Mouse (Mus musculus): ENCODE data around the gene Plppr2. TPM values are rescaled to one million over a fixed set of nuclear protein-coding genes. Genes with fewer than 3 reads are reported as not detected.
A peak's percentile ranks its signal among the peaks of the same experiment; 100 is the strongest.

The Plppr2 gene
- total and polyA plus RNA-seq, 3 experiments, result not detected

DNA sequence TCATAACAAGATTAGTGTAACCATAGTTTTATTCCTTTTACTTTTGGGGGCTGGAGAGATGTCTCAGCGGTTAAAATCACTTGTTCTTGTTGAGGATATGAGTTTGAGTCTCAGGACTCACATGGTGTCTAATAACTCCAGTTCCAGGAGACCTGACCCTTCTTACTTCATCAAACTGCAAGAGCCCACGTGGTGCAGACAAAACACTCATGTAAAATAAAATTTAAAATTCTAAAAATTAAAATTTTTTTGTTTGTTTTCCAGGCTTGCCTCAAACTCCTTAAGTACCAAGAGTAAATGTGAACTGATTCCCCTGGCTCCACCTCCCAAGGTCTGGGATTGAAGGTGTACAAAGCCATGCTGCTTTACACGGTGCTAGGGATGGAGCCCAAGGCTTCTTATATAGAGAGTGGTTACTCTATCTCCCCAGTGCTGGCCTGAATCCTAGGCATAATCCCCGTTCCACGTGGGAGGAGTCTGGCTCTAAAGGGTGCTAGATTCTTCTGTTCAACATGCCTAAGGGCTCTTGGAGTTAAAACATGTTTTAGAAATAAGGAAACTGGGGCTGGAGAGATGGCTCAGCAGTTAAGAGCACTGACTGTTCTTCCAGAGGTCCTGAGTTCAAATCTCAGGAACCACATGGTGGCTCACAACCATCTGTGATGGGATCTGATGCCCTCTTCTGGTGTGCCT is 18.0 kb upstream of the Plppr2 start:
- peak overlapping the region; percentile 25; the same call in 1 of the 2 replicates for H3K4me2 ChIP-seq (ENCODE audit: insufficient read depth, low read depth, poor library complexity, severe bottlenecking)
- no peak overlapping the region for H3K27ac ChIP-seq (ENCODE audit: insufficient read depth, low read depth)
- H3K4me3 ChIP-seq (replicated peaks in 1 of 3; ENCODE audit: low read depth in 2 of 3, low read length in 2 of 3, poor library complexity in 1 of 3), result no peak overlapping the region
- peaks cover 49% of the 10 kb centered on the region for H3K27me3 ChIP-seq (replicated peaks)
- DNase-seq (ENCODE audit: extremely low read depth), result no peak
- no peaks in the 10 kb centered on the region for H3K36me3 ChIP-seq (replicated peaks in 1 of 2; ENCODE audit: control insufficient read depth in 1 of 2, insufficient read depth in 1 of 2, low read length in 1 of 2)
- in situ Hi-C loops (cut with MboI; ENCODE audit: low pct_ligation_motif_present, low pct_unique_long_range_greater_than_20kb, low sequenced_read_pairs) (no loop called here), dilution Hi-C loops (cut with MboI; ENCODE audit: extremely low pct_ligation_motif_present, extremely low pct_unique_long_range_greater_than_20kb, low sequenced_read_pairs) (no loop called here)
- H3K79me2 ChIP-seq (replicated peaks; ENCODE audit: control insufficient read depth, extremely low read depth, insufficient read depth, poor library complexity, severe bottlenecking), result no peaks in the 10 kb centered on the region
- H3K9me3 ChIP-seq (replicated peaks; ENCODE audit: low read length), result no peaks in the 10 kb centered on the region
- no peak overlapping the region for H3K9ac ChIP-seq (ENCODE audit: insufficient read depth, low read depth)
- TF ChIP-seq JUND (conservative IDR thresholded peaks at IDR 0.05; ENCODE audit: low read depth, low read length), result no peak
- no peak for TF ChIP-seq SIN3A (IDR thresholded peaks at IDR 0.05; ENCODE audit: low read length)
- no peak for TF ChIP-seq BHLHE40 (IDR thresholded peaks at IDR 0.05; ENCODE audit: low read depth, low read length)
- TF ChIP-seq ZNF384 (IDR thresholded peaks at IDR 0.05; ENCODE audit: low read depth, low read length), result no peak
- no peak for TF ChIP-seq ELF1 (IDR thresholded peaks at IDR 0.05; ENCODE audit: low read depth, low read length)
- TF ChIP-seq E2F4 (IDR thresholded peaks at IDR 0.05; ENCODE audit: insufficient replicate concordance, low read depth, low read length), result no peak
- no peak for TF ChIP-seq ZKSCAN1 (IDR thresholded peaks at IDR 0.05; ENCODE audit: borderline replicate concordance, low read depth, low read length)
- TF ChIP-seq CTCF (conservative IDR thresholded peaks at IDR 0.05 in 1 of 2, IDR thresholded peaks at IDR 0.05 in 1 of 2; ENCODE audit: low read depth in 2 of 2, low read length in 2 of 2), result no peak
- no peak for TF ChIP-seq SMC3 (IDR thresholded peaks at IDR 0.05; ENCODE audit: low read depth, low read length)
- peaks cover 11 to 14% of the 10 kb centered on the region in 2 experiments; a peak in 3 of 4 replicates for H3K4me1 ChIP-seq (ENCODE audit: control insufficient read depth in 1 of 2, insufficient read depth in 2 of 2)

DNA sequence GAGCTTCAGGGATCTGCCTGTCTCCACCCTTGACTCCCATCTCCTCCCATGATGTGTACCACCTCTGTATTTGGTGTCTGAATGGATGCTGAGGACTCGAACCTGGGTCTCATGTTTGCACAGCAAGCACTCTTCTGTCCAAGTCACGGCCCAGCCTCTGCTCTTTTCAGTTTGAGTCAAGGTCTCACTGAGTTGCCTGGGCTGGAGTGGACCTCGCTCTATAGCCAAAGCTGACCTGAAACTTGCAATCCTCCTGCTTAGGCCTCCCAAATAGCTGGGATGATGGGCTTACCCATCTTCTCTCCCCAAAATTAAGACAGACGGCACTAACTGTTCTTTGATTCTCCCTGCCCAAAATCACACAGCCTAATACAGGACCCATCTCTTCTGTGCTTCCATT is 13.8 kb upstream of the Plppr2 start:
- Histone ChIP-seq H3K9ac (ENCODE audit: insufficient read depth, low read depth) (no peak overlapping the region), H3K79me2 (replicated peaks; ENCODE audit: control insufficient read depth, extremely low read depth, insufficient read depth, poor library complexity, severe bottlenecking) (no peaks in the 10 kb centered on the region), H3K36me3 (replicated peaks in 1 of 2; ENCODE audit: control insufficient read depth in 1 of 2, insufficient read depth in 1 of 2, low read length in 1 of 2) (no peaks in the 10 kb centered on the region), H3K27ac (ENCODE audit: insufficient read depth, low read depth) (no peak overlapping the region), H3K4me1 (ENCODE audit: control insufficient read depth in 1 of 2, insufficient read depth in 2 of 2) (peaks cover 9 to 11% of the 10 kb centered on the region in 2 experiments; a peak in 3 of 4 replicates), H3K4me2 (ENCODE audit: insufficient read depth, low read depth, poor library complexity, severe bottlenecking) (no peak overlapping the region), H3K4me3 (replicated peaks in 1 of 3; ENCODE audit: low read depth in 2 of 3, low read length in 2 of 3, poor library complexity in 1 of 3) (no peak overlapping the region), H3K27me3 (replicated peaks) (peaks cover 26% of the 10 kb centered on the region), H3K9me3 (replicated peaks; ENCODE audit: low read length) (no peaks in the 10 kb centered on the region)
- in situ Hi-C loops (cut with MboI; ENCODE audit: low pct_ligation_motif_present, low pct_unique_long_range_greater_than_20kb, low sequenced_read_pairs), result no loop called here
- no peak for TF ChIP-seq ZC3H11A (IDR thresholded peaks at IDR 0.05; ENCODE audit: low read depth, low read length)
- no peak for TF ChIP-seq USF2 (conservative IDR thresholded peaks at IDR 0.05; ENCODE audit: low read depth, low read length)
- no peak for TF ChIP-seq POLR2AphosphoS2 (IDR thresholded peaks at IDR 0.05; ENCODE audit: low read depth, low read length)
- no peak for TF ChIP-seq PAX5 (IDR thresholded peaks at IDR 0.05; ENCODE audit: low read length)
- TF ChIP-seq BHLHE40 (IDR thresholded peaks at IDR 0.05; ENCODE audit: low read depth, low read length), result no peak
- TF ChIP-seq JUND (conservative IDR thresholded peaks at IDR 0.05; ENCODE audit: low read depth, low read length), result no peak
- TF ChIP-seq MAX (IDR thresholded peaks at IDR 0.05; ENCODE audit: low read length), result no peak
- TF ChIP-seq NELFE (IDR thresholded peaks at IDR 0.05; ENCODE audit: low read depth, low read length), result no peak
- no peak for TF ChIP-seq CTCF (conservative IDR thresholded peaks at IDR 0.05 in 1 of 2, IDR thresholded peaks at IDR 0.05 in 1 of 2; ENCODE audit: low read depth in 2 of 2, low read length in 2 of 2)
- no peak for TF ChIP-seq CHD1 (IDR thresholded peaks at IDR 0.05; ENCODE audit: low read depth, low read length)
- no peak for TF ChIP-seq ZNF384 (IDR thresholded peaks at IDR 0.05; ENCODE audit: low read depth, low read length)
- TF ChIP-seq RAD21 (IDR thresholded peaks at IDR 0.05; ENCODE audit: low read depth, low read length), result no peak
- TF ChIP-seq USF1 (IDR thresholded peaks at IDR 0.05; ENCODE audit: low read depth, low read length), result no peak
- TF ChIP-seq IRF4 (IDR thresholded peaks at IDR 0.05; ENCODE audit: low read depth, low read length), result no peak
- no peak for TF ChIP-seq MAZ (IDR thresholded peaks at IDR 0.05; ENCODE audit: low read depth, low read length)
- no peak for TF ChIP-seq ELF1 (IDR thresholded peaks at IDR 0.05; ENCODE audit: low read depth, low read length)
- no peak for TF ChIP-seq SMC3 (IDR thresholded peaks at IDR 0.05; ENCODE audit: low read depth, low read length)
- dilution Hi-C loops (cut with MboI; ENCODE audit: extremely low pct_ligation_motif_present, extremely low pct_unique_long_range_greater_than_20kb, low sequenced_read_pairs), result no loop called here
- DNase-seq (ENCODE audit: extremely low read depth), result no peak

Data from CH12.LX (cell line).